Mouse (Mus musculus): ENCODE measurements around the gene Fbf1. TPM values are rescaled to one million over a fixed set of nuclear protein-coding genes. Genes with fewer than 3 reads are reported as not detected.
A peak's percentile ranks its signal among the peaks of the same experiment; 100 is the strongest.

Gene Fbf1
- polyA plus RNA-seq, 1 experiment from 2014 or later: 45.4 TPM

- H3K27me3 ChIP-seq (ENCODE audit: control insufficient read depth, insufficient read depth, low read length): no peaks in the 10 kb centered on the region
- H3K27ac ChIP-seq: no peak overlapping the region
- WGBS: 89% methylated on average over 3 of the region's 3 CpGs
- peaks cover 55% of the 10 kb centered on the region for H3K36me3 ChIP-seq (replicated peaks; ENCODE audit: control insufficient read depth, insufficient read depth)
- no peak overlapping the region for H3K4me2 ChIP-seq (replicated peaks)
- DNase-seq (ENCODE audit: low spot score) (no peak), ATAC-seq (ENCODE audit: low FRiP score) (no peak)
- H3K9ac ChIP-seq: no peak overlapping the region
- peaks cover 13% of the 10 kb centered on the region for H3K4me1 ChIP-seq (replicated peaks; ENCODE audit: control insufficient read depth, insufficient read depth, low read length)
- H3K4me3 ChIP-seq (replicated peaks; ENCODE audit: low read length): no peak overlapping the region
- no peaks in the 10 kb centered on the region for H3K9me3 ChIP-seq (ENCODE audit: control insufficient read depth, low read length)
These were observed 1.2 kb upstream of the Fbf1 start for GRCm38 (mm10) chr11:116169214-116169613.

GRCm38 (mm10) chr11:116167232-116167631, 734 bp downstream of the Fbf1 start:
- WGBS: 8% methylated on average over 6 of the region's 6 CpGs
- Histone ChIP-seq H3K27ac (peak overlapping the region; percentile 93), H3K4me2 (replicated peaks) (peak overlapping the region; percentile 57), H3K9ac (peak overlapping the region; percentile 85), H3K4me3 (replicated peaks; ENCODE audit: low read length) (peak overlapping the region; percentile 67), H3K4me1 (replicated peaks; ENCODE audit: control insufficient read depth, insufficient read depth, low read length) (peaks cover 13% of the 10 kb centered on the region), H3K36me3 (replicated peaks; ENCODE audit: control insufficient read depth, insufficient read depth) (peaks cover 42% of the 10 kb centered on the region), H3K9me3 (ENCODE audit: control insufficient read depth, low read length) (no peaks in the 10 kb centered on the region), H3K27me3 (ENCODE audit: control insufficient read depth, insufficient read depth, low read length) (no peaks in the 10 kb centered on the region)
- DNase-seq (ENCODE audit: low spot score) (peak; percentile 39), ATAC-seq (ENCODE audit: low FRiP score) (no peak)

DNA sequence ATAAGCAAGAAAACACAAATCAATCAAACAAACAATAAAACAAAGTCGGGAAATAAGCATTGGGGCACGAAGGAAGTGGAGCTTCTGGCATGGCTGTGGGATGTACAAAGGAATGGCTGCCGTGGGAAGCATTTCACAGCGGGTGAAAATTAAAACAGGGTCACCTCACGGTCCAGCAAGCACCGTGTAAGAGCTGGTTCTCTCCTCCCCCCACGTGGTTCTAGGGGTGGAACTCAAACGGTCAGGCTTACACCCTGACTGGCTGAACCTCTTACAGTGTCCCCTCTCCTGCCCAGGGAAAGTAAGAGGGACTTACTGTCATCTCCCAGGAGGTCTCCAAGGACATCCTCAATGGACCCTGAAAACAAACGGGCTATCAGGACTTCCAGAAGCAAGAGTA, 5.0 kb downstream of the Fbf1 start:
- no peak overlapping the region for H3K9ac ChIP-seq
- no peak for DNase-seq (ENCODE audit: low spot score)

DNA sequence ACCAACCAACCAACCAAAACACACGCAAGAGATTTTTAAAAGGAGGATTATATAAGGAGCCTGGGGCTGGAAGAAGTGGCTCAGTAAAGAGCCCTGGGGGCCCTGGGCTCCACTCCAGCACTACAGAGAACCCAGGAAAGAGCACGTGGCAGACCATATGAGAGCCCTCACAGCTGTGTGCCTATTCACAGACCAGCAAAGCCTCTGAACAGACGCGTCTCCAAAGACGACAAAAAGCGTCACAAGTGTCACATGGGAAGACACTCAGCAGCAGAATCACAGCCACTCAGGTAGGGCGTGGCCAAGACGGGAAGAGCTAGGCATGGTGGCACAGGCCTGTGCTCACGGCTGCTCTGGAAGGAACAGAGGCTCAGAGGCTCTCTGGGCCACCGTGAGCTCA, 5.8 kb downstream of the Fbf1 start:
- Histone ChIP-seq H3K4me2 (replicated peaks) (no peak overlapping the region), H3K4me3 (replicated peaks; ENCODE audit: low read length) (no peak overlapping the region), H3K27me3 (ENCODE audit: control insufficient read depth, insufficient read depth, low read length) (no peaks in the 10 kb centered on the region), H3K9ac (no peak overlapping the region), H3K9me3 (ENCODE audit: control insufficient read depth, low read length) (no peaks in the 10 kb centered on the region), H3K36me3 (replicated peaks; ENCODE audit: control insufficient read depth, insufficient read depth) (peaks cover 75% of the 10 kb centered on the region), H3K4me1 (replicated peaks; ENCODE audit: control insufficient read depth, insufficient read depth, low read length) (peaks cover 9% of the 10 kb centered on the region), H3K27ac (no peak overlapping the region; the same call in 1 of the 2 replicates)
- WGBS: 67% methylated on average over 10 of the region's 10 CpGs
- DNase-seq (ENCODE audit: low spot score): no peak
- ATAC-seq (ENCODE audit: low FRiP score): no peak

More for the DNA sequence above, 5.0 kb downstream of the Fbf1 start:
- no peak overlapping the region for H3K4me3 ChIP-seq (replicated peaks; ENCODE audit: low read length)
- no peak overlapping the region for H3K4me2 ChIP-seq (replicated peaks)
- H3K9me3 ChIP-seq (ENCODE audit: control insufficient read depth, low read length): no peaks in the 10 kb centered on the region
- peaks cover 66% of the 10 kb centered on the region for H3K36me3 ChIP-seq (replicated peaks; ENCODE audit: control insufficient read depth, insufficient read depth)
- no peak for ATAC-seq (ENCODE audit: low FRiP score)
- 16% methylated on average over 9 of the region's 9 CpGs for WGBS
- peaks cover 10% of the 10 kb centered on the region for H3K4me1 ChIP-seq (replicated peaks; ENCODE audit: control insufficient read depth, insufficient read depth, low read length)
- no peaks in the 10 kb centered on the region for H3K27me3 ChIP-seq (ENCODE audit: control insufficient read depth, insufficient read depth, low read length)
- H3K27ac ChIP-seq: no peak overlapping the region

- Histone ChIP-seq H3K9ac (no peak overlapping the region), H3K27ac (no peak overlapping the region), H3K4me3 (replicated peaks; ENCODE audit: low read length) (no peak overlapping the region), H3K27me3 (ENCODE audit: control insufficient read depth, insufficient read depth, low read length) (no peaks in the 10 kb centered on the region), H3K9me3 (ENCODE audit: control insufficient read depth, low read length) (no peaks in the 10 kb centered on the region), H3K4me2 (replicated peaks) (no peak overlapping the region), H3K36me3 (replicated peaks; ENCODE audit: control insufficient read depth, insufficient read depth) (peaks cover 81% of the 10 kb centered on the region), H3K4me1 (replicated peaks; ENCODE audit: control insufficient read depth, insufficient read depth, low read length) (peaks cover under 1% of the 10 kb centered on the region; the same call in 1 of the 2 replicates)
- DNase-seq (ENCODE audit: low spot score) (no peak), ATAC-seq (ENCODE audit: low FRiP score) (no peak)
- WGBS: 69% methylated on average over 12 of the region's 12 CpGs
These were observed 6.7 kb downstream of the Fbf1 start for GRCm38 (mm10) chr11:116161312-116161711.

GRCm38 (mm10) chr11:116150960-116151359, 17.0 kb downstream of the Fbf1 start:
- DNase-seq (ENCODE audit: low spot score) (no peak), ATAC-seq (ENCODE audit: low FRiP score) (no peak)
- Histone ChIP-seq H3K4me2 (replicated peaks) (no peak overlapping the region), H3K4me3 (replicated peaks; ENCODE audit: low read length) (no peak overlapping the region), H3K27ac (no peak overlapping the region), H3K27me3 (ENCODE audit: control insufficient read depth, insufficient read depth, low read length) (no peaks in the 10 kb centered on the region), H3K4me1 (replicated peaks; ENCODE audit: control insufficient read depth, insufficient read depth, low read length) (no peaks in the 10 kb centered on the region), H3K9ac (no peak overlapping the region), H3K36me3 (replicated peaks; ENCODE audit: control insufficient read depth, insufficient read depth) (peaks cover 100% of the 10 kb centered on the region), H3K9me3 (ENCODE audit: control insufficient read depth, low read length) (no peaks in the 10 kb centered on the region)
- WGBS: 94% methylated on average over 2 of the region's 2 CpGs

GRCm38 (mm10) chr11:116149341-116149740, 18.6 kb downstream of the Fbf1 start:
- H3K4me2 ChIP-seq (replicated peaks): no peak overlapping the region
- H3K27ac ChIP-seq: no peak overlapping the region
- 0 out of 2 replicates have a peak, but pooled peaks cover 4% of the 10 kb centered on the region for H3K4me1 ChIP-seq (replicated peaks; ENCODE audit: control insufficient read depth, insufficient read depth, low read length)
- DNase-seq (ENCODE audit: low spot score) (no peak), ATAC-seq (ENCODE audit: low FRiP score) (no peak)
- no peaks in the 10 kb centered on the region for H3K27me3 ChIP-seq (ENCODE audit: control insufficient read depth, insufficient read depth, low read length)
- no peak overlapping the region for H3K9ac ChIP-seq
- no peak overlapping the region for H3K4me3 ChIP-seq (replicated peaks; ENCODE audit: low read length)
- H3K9me3 ChIP-seq (ENCODE audit: control insufficient read depth, low read length): no peaks in the 10 kb centered on the region
- WGBS: 89% methylated on average over 6 of the region's 6 CpGs
- peaks cover 100% of the 10 kb centered on the region for H3K36me3 ChIP-seq (replicated peaks; ENCODE audit: control insufficient read depth, insufficient read depth)

DNA sequence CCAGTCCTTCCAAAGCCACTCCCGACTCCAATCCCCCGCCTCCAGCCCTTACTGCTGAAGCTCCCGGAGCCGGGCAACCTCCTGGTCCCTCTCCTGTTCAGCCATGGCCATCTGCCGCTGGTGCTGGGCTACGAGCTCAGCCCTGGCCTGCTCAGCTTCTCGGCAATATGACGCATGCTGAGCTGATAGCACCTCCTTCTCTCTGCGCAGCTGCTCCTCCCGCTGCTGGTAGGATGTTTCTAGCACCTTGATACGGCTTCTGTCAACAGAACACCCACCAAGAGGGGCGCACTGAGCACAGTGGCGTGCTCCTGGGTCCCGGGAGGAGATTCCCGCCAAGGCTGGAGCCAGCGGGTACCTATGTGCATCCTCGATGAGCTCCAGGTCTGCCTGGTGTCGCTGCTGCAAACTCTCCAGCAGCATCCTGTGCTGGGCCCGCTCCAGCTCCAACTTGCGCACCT, 19.2 kb downstream of the Fbf1 start:
- DNase-seq (ENCODE audit: low spot score): no peak
- 64% methylated on average over 20 of the region's 20 CpGs for WGBS
- Histone ChIP-seq H3K27ac (no peak overlapping the region), H3K4me2 (replicated peaks) (no peak overlapping the region), H3K9ac (no peak overlapping the region), H3K4me1 (replicated peaks; ENCODE audit: control insufficient read depth, insufficient read depth, low read length) (0 out of 2 replicates have a peak, but pooled peaks cover 4% of the 10 kb centered on the region), H3K4me3 (replicated peaks; ENCODE audit: low read length) (no peak overlapping the region), H3K36me3 (replicated peaks; ENCODE audit: control insufficient read depth, insufficient read depth) (peaks cover 100% of the 10 kb centered on the region), H3K27me3 (ENCODE audit: control insufficient read depth, insufficient read depth, low read length) (no peaks in the 10 kb centered on the region), H3K9me3 (ENCODE audit: control insufficient read depth, low read length) (no peaks in the 10 kb centered on the region)
- no peak for ATAC-seq (ENCODE audit: low FRiP score)

GRCm38 (mm10) chr11:116146294-116146985, 21.5 kb downstream of the Fbf1 start:
- no peak overlapping the region for H3K4me2 ChIP-seq (replicated peaks)
- H3K4me1 ChIP-seq (replicated peaks; ENCODE audit: control insufficient read depth, insufficient read depth, low read length): 0 out of 2 replicates have a peak, but pooled peaks cover 4% of the 10 kb centered on the region
- DNase-seq (ENCODE audit: low spot score) (no peak), ATAC-seq (ENCODE audit: low FRiP score) (0 out of 2 replicates have a peak, but pooled peaks have one; percentile 42)
- 72% methylated on average over 25 of the region's 25 CpGs for WGBS
- H3K9ac ChIP-seq: no peak overlapping the region
- no peak overlapping the region for H3K27ac ChIP-seq
- no peaks in the 10 kb centered on the region for H3K27me3 ChIP-seq (ENCODE audit: control insufficient read depth, insufficient read depth, low read length)
- H3K4me3 ChIP-seq (replicated peaks; ENCODE audit: low read length): no peak overlapping the region
- peaks cover 100% of the 10 kb centered on the region for H3K36me3 ChIP-seq (replicated peaks; ENCODE audit: control insufficient read depth, insufficient read depth)
- H3K9me3 ChIP-seq (ENCODE audit: control insufficient read depth, low read length): no peaks in the 10 kb centered on the region

Measured in hindbrain, embryonic 14.5 days (tissue).